Mouse (Mus musculus): ENCODE results near the gene Eif3k.

DNA sequence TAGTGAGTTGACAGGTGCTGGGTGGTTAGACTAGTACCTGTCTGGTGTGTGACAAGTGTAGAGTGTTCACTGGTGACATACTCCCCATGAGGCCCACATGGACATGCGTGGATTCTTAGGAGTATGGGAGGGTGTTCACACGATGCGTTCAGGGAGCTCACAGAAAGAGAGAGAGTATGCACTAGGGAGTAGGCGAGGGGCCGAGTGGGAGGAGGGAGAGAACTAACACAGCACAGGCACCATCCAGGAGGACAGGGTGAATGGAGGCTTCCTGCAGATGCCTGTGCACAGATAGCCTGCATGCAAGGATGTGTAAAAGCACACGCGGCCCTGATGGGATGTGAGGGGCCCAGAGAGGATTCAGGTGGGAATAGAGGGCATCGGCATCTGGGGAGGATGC is 40.8 kb upstream of the Eif3k start:
- no peak for TF ChIP-seq CTCF (IDR thresholded peaks at IDR 0.05; ENCODE audit: extremely low read depth, insufficient read depth, insufficient read length, insufficient replicate concordance)
- TF ChIP-seq POLR2A (IDR thresholded peaks at IDR 0.05; ENCODE audit: low read depth, low read length) = no peak

Data from spleen, adult 2 months (tissue).